Mouse (Mus musculus) testis, adult 2 months (tissue): Measurements from ENCODE around the gene Msmp. TPM values are rescaled to one million over a fixed set of nuclear protein-coding genes. Genes with fewer than 3 reads are reported as not detected.
A peak's percentile ranks its signal among the peaks of the same experiment; 100 is the strongest.

Experiments
- H3K27ac ChIP-seq: fragments of 200-500 bp; 2 replicates; pipeline ENCODE4 v1.5.1; 2012; ENCODE audit warnings: low read depth, low read length; ENCODE audit not compliant: control insufficient read depth, insufficient read depth
- H3K27me3 ChIP-seq: fragments of 200-500 bp; 2 replicates; pipeline ENCODE4 v1.6.1; 2012; ENCODE audit warnings: mild to moderate bottlenecking, low read length, moderate library complexity; ENCODE audit not compliant: control insufficient read depth, insufficient read depth
- H3K36me3 ChIP-seq: fragments of 200-500 bp; 2 replicates; pipeline ENCODE4 v1.6.1; 2012; ENCODE audit warnings: mild to moderate bottlenecking, low read length; ENCODE audit not compliant: control insufficient read depth, insufficient read depth
- H3K4me1 ChIP-seq: fragments of 200-500 bp; 2 replicates; pipeline ENCODE4 v1.6.1; 2012; ENCODE audit warnings: low read length; ENCODE audit not compliant: control insufficient read depth, insufficient read depth
- H3K4me3 ChIP-seq: fragments of 200-500 bp; 2 replicates; pipeline ENCODE4 v1.5.1; 2012; ENCODE audit warnings: low read depth, mild to moderate bottlenecking, low read length, moderate library complexity, mixed read lengths; ENCODE audit not compliant: control insufficient read depth
- CTCF ChIP-seq: fragments of 200-500 bp; IDR thresholded peaks from 2 replicates; pipeline ENCODE4 v1.5.1; 2012; ENCODE audit warnings: low read depth, mild to moderate bottlenecking, inconsistent platforms, low read length, moderate library complexity; ENCODE audit not compliant: control insufficient read depth, insufficient read depth, insufficient replicate concordance
- POLR2A ChIP-seq: fragments of 200-500 bp; IDR thresholded peaks from 2 replicates; pipeline ENCODE4 v1.6.1; 2012; ENCODE audit warnings: low read depth, mild to moderate bottlenecking, inconsistent platforms, low read length, moderate library complexity; ENCODE audit not compliant: control insufficient read depth
- polyA plus RNA-seq: library from polyadenylated mRNA; depleted of rRNA; stranded (reverse); fragments of >200 nt; gene quantifications from 2 replicates; pipeline ENCODE4 v1.2.3, GENCODE M21; 2012

Msmp gene
- polyA plus RNA-seq, 1 experiment: 1.1 TPM

DNA sequence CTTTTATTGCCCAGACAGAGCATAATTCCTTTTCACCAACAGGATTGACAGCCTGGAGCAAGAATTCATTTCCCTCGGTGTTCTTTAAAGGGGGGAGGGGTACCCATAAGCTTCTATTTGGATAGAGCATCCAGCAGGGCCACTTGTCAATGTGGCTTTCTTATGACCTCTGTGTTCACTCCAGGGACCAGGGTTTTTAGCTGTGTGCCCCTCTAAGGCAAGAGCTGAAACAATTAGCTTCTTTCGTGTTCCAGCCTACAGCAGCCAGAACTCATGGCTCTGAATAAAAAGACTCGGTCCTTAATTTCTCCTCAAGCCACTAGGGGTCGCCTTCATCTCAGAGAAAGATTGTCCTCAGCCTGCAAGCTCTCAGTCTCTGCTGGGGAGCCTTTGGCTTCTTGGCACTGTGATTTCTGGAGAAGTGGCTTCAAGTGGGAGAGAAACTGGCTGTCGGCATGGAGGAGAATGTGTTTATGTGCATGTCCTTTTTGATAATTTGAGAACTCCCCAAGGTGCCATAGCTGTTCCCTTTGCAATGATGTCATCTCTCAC lies 45.8 kb upstream of the Msmp start:
- Histone ChIP-seq H3K4me3 (no peak overlapping the region), H3K27ac (no peak overlapping the region), H3K4me1 (peaks cover 20% of the 10 kb centered on the region), H3K27me3 (peaks cover 2% of the 10 kb centered on the region; the same call in 1 of the 2 replicates), H3K36me3 (no peaks in the 10 kb centered on the region)
- peak; percentile 52 for TF ChIP-seq CTCF
- no peak for TF ChIP-seq POLR2A

DNA sequence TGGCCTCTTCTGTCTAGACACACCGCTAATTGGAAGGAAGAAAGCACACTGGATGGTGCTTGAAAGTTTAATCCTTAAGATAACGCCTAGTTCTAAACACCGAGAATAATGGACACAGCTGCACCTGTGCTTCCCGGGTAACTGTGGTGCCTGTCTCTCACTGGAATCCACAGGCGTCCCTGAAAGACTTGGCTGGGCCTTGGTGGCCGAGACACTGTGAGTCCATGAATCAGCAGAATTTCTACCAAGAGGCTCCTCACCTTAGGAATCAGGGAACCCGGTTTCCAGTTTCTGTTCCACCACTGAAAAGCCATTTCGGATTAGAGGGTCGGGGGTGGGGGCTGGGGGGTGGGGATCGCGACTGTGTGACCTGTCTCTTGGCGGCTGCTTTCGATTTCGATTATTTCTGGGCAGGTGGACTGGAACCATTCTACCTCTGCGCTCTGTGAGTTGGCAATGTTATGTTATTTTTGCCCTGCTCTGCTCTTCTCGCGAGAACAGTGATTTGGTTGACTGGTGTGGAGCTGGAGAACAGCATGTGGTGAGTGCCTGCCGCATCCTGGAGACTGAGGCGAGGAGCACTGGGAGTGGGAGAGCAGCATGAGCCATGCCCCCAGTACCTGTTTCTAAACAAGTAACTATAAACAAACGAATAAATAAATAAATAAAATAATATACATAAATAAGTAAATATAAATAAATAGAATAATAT lies 45.0 kb upstream of the Msmp start:
- TF ChIP-seq CTCF: no peak
- Histone ChIP-seq H3K27me3 (peaks cover 2% of the 10 kb centered on the region; the same call in 1 of the 2 replicates), H3K4me1 (peaks cover 20% of the 10 kb centered on the region), H3K36me3 (no peaks in the 10 kb centered on the region), H3K4me3 (no peak overlapping the region), H3K27ac (no peak overlapping the region)

DNA sequence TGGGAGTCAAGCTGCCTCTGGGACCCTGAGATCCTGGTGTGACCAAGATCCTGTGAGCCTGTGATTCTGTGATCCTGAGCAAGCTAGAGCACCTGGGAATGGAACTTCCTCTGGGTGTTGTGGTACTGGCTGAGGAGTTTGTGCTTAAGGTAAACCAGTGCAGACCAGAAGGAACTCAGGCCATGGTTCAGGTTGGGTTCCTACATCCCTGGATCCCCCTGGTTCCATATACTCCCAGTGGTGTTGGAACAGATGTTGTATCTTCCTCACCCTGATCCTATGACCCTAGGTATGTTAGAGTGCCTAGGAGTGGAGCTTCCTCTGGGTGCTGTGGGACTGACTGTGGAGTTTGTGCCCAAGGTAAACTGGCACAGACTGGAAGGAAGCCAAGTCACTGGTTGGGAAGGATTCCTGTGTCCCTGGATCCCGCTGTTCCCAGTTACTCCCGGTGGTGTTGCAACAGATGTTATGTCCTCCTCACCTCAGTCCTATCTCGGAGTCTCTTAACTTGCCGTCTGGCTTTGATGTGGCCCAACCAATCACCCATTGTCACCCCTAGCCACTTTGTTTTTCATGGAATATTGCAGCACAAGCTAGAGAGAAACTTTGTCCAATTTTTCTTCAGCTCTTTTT lies 36.0 kb upstream of the Msmp start:
- Histone ChIP-seq H3K4me1 (no peaks in the 10 kb centered on the region; the same call in 1 of the 2 replicates), H3K27me3 (no peaks in the 10 kb centered on the region), H3K27ac (no peak overlapping the region), H3K36me3 (no peaks in the 10 kb centered on the region), H3K4me3 (no peak overlapping the region)
- TF ChIP-seq CTCF: no peak
- TF ChIP-seq POLR2A: no peak

DNA sequence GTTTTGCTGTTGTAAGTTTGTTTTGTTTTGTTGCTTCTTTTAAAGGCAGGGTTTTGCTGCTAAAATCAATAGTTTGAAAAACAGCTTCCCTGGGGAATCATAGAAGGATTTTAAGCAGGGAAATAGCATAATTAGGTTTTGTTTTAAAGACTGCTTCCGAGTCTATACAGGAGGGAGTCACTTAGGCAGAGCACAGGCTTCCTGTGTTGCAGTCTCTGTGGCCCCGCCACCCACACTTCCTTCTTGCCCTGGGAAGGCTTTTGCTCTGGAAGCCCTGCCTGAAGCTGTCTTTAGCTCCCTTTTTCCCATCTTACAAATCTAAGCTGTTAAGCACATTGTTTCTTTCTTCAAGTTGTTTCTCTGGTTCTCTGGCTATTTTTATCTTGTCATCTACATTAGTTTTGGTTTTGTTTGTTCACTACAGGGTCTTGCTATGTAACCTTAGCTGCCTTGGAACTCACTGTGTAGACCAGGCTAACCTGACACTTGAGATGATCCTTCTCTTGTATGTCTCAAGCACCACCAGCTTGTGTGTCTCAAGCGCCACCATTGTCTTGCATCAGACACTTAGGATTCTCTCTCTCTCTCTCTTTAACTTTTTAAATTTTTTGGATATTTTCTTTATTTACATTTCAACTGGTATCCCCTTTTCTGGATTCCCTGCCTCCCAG lies 28.9 kb upstream of the Msmp start:
- Histone ChIP-seq H3K4me3 (no peak overlapping the region), H3K27ac (no peak overlapping the region), H3K4me1 (no peaks in the 10 kb centered on the region), H3K36me3 (no peaks in the 10 kb centered on the region), H3K27me3 (no peaks in the 10 kb centered on the region)
- TF ChIP-seq POLR2A: no peak
- TF ChIP-seq CTCF: no peak

DNA sequence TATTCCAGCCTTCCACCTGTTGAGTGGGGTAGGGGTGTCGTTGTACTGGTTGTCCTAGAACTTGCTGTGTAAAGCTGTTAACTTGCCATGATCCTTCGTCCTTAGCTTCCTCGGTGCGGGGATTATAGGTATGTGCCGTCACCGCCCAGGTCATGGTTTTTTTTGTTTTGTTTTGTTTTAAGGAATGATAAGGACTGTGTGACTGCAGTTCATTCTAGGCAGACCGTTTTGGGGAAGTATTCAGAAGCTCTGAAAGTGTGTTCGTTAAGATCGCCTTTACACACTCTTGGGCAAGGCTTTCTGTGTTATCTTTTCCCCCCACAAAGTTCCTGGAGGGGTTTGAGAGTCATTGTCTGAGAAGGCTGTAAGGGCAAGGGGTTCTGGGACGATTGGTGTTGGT lies 28.2 kb upstream of the Msmp start:
- no peaks in the 10 kb centered on the region for H3K4me1 ChIP-seq
- no peak for TF ChIP-seq CTCF
- TF ChIP-seq POLR2A: no peak
- H3K36me3 ChIP-seq: no peaks in the 10 kb centered on the region
- H3K27me3 ChIP-seq: no peaks in the 10 kb centered on the region
- H3K27ac ChIP-seq: no peak overlapping the region
- no peak overlapping the region for H3K4me3 ChIP-seq

DNA sequence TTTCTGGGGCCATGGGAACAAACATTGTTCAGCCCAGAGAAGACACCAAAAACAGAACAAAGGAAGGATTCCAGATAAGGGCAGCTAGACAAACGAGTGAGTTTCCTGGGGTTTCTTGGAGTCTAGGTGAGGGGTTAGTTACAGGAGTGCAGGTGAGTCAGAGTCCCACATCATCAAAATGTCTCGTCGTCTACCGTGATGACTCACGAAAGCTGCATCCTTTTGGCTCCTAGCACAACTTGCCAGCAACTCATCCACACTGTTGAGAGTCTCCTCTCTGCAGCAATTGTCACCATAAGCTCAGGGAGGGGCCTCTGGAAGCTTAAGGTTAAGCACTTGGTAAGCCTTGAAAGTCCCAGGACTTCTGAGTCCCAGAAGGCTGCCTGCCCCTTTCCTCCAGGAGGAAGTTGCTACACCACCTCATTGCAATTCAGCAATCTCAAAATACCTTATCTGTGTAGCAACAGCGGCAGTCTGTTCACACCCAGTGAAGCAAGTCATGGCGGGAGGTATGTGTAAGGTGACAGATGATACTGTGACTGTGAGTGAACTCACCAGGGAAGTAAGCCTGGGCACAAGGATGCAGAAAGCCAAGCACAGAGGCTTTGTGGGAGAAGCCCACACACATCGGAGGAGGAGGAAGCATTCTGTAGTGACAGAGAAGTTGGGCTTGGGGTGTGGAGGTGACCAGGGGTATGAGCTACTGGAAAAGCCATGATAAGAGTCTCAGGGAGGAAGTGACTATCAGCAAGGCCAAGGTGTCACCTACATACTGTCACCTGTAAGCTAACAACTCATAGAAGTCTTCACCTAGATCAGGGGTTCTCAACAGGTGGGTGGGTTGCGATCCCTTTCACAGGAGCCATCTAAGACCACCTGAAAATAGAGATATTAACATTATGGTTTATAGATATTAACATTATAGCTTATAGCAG lies 20.7 kb upstream of the Msmp start:
- Histone ChIP-seq H3K27me3 (no peaks in the 10 kb centered on the region), H3K27ac (no peak overlapping the region), H3K4me3 (no peak overlapping the region), H3K4me1 (no peaks in the 10 kb centered on the region), H3K36me3 (no peaks in the 10 kb centered on the region)
- TF ChIP-seq CTCF: no peak
- TF ChIP-seq POLR2A: no peak
